Mouse (Mus musculus): ENCODE data around the gene Acin1.

The Acin1 gene

DNA sequence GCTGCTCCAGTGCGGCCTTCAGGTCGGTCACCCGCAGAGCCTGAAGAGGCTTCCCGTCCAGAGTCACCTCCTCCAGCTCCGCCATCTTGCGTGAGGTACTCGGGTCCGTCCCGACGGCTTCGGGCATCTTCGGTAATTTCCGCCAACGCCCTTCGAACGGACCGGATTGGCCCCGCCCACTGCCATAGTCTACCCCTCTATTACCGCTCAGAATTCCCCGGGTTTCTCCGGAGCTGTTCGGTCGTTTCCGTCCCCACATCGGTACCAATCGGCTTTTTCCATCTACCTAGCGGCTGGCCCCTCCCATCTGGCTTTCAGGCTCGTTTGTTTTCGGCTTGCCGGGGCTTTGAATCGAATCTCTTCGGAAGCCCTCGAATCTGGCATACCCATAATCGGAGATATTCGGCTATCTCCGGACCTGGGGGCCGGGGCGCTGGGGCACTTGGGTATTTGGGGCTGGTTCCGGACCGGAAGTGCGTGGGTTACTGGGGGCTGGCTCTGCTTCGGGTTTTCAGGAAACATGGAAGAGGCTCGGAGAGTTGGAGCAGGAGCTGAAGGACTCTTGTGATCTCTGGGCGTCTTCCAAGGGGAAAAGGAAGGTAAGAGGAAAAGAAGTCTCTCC is at the start of gene Acin1:
Gene Acin1 (minus strand): TSS at position 410 of the 622 bp plus-strand sequence.
- DNase-seq (ENCODE audit: low read depth, low spot score): peak; percentile 98

DNA sequence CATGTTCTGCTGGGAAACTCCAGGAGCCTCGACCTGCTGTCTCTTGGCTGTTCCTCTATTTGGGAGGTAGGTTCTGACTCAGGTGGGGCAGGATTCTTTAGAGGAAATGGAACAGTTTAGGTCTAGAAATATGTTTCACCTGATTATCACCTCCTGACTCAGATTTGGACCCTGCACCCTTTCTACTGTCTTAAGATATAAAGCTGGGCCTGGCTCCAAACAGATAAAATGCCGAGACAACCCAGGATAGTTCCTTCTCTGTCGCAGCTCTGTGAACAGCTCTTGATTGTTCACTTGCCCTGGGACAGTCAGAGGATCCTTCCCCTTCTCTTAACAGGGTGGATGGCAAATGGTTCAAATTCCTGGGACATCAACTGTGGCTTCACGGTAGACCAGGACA is 48.5 kb upstream of the Acin1 start:
- no peak for DNase-seq (ENCODE audit: low read depth, low spot score)

DNA sequence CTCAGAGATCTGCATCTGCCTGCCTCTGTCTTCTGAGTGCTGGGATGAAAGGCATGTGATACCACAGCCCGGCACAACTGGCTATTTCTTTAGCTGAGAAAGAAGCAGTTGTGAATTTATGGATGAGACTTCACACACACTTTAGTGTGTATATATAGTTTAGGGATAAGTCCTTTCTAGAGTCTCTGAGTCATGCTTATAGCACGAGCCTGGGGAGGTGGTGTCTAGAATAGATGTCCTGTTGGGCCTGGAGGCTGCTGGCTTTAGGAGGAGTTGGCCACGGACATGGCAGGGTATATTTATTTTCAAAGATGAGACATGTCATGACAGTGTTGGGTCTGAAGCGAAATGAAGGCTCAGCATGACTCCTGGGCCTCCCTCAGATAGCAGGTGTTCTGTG is 47.3 kb upstream of the Acin1 start:
- no peak for DNase-seq (ENCODE audit: low read depth, low spot score)

DNA sequence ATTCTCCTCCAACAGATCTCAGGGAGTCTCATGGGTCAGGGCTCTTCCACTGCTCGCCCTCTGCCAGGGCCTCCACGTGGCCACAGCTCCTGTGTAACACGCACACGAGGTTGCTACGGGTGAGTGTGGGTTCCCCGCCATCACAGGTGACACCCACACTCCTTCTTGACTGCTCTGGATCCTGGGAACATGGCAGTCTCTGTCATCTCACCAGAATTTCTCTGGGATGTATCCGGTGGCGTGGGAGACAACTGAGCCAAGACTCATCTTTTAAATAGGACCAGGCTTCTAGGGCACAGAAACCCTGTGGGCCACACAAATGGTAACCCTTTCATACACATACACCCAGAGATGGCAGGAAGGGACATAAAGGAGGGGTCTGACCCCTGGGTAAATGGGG is 45.5 kb upstream of the Acin1 start:
- DNase-seq (ENCODE audit: low read depth, low spot score): no peak

DNA sequence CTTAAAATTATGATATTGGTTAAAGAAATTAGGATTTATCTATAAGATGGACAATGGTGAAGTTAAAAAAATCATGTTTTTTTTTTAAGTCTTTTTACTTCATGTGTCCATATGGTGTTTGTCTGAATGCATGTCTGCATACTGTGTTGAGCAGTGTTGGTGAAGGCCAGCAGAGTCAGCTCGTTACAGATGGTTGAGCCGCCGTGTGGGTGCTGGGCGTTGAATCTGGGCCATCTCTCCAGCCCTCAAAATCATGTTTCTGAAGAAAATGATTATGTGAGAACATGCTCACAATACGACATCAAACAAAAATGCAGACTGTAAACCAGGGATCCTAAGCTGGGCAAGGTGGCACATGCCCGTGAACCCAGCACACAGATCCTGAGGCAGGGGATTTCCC is 43.6 kb upstream of the Acin1 start:
- no peak for DNase-seq (ENCODE audit: low read depth, low spot score)

DNA sequence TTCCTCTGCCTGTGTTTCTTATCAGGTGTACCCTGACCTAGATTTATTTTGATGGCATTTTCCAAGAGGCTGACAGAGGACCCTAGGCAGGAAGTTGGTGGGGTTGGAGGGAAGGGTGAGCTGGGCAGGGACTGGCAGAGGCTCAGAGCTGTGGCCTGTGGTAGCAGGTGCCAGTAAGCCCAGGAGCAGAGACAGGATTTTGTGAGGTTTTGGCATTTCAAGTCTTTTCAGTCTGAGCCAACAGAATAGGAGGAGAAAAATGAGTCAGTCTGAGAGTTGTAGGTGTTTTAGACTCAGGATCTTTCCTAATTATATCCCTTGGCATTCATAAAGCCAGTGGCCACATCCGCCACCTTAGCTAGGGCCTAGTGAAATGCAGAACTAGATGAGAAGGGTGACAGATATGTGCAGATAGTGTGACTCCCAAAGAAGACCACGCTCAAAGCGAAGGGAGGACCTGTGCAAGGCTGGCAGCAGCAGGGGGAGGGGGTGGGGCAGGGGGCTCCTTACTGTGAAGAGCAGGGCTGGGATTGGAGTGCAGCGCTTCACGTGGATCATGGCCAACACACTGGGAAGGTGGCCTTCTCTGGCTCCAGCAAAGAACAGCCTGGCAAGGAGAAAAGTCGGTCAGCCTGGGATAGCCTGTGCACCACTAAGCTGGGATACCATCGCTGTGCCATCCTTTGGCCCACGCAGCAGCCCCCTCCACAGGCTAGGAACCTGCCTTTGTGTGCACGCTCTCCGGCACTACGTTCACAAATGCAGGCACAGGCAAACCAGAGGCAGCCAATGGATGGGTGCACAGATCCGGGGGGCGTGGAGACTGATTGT is 42.3 kb upstream of the Acin1 start:
- no peak for DNase-seq (ENCODE audit: low read depth, low spot score)

DNA sequence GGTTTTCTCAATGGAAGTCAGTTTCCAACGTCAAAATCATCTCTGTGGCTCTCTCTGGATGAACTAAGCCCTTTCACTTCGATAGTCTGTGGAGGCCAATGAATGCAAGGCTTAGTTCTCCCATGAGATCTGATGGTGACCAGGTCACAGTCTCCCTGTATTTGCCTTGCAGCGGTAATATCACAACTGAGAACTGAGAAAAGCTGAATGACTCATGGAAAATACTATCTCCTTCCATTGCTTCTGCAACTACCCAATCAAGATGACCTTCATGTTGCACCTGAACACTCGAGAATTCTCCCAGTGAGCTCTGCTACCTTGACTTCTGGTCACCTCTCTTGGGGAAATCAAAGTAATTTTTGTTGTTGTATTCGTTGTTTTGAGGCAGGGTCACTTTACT is 40.8 kb upstream of the Acin1 start:
- DNase-seq (ENCODE audit: low read depth, low spot score): no peak

DNA sequence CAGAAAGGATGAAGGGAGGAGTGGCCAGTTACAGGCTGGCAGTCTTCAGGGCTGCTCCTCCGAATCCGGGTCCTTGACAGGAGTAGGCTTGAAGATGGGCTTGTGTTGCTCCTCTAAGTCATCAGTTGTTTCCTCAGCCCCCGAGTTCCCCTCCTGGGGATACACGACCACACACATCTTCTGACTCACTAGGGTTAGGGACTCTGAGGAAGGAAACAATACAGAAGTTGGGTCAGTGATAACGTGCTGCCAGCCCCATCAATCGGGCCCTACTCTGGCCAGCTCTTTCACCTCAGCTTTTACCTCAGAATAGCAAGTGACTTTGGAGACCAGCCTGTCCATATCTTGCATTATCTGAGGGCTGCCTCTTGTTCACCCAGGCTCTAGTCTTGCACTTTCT is 37.3 kb upstream of the Acin1 start:
- no peak for DNase-seq (ENCODE audit: low read depth, low spot score)

DNA sequence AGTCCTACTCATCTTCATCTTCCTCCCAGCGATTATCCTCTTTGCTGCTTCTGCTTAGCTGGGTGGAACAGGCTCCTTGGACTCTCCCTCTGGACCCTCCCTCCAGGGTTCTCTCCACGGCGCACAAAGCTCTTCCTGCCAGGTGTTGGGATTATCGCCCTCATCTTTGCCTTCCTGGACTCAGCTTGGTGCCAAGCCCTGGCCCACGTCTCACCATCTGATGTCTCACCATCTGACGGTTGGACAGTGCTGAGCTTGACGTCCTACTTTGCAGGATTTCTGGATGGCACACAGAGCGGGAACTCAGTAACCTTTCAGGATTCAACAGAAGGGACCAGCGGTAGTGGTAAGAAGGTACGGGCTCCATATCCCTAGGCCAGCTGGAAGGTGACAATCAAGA is 35.0 kb upstream of the Acin1 start:
- no peak for DNase-seq (ENCODE audit: low read depth, low spot score)

DNA sequence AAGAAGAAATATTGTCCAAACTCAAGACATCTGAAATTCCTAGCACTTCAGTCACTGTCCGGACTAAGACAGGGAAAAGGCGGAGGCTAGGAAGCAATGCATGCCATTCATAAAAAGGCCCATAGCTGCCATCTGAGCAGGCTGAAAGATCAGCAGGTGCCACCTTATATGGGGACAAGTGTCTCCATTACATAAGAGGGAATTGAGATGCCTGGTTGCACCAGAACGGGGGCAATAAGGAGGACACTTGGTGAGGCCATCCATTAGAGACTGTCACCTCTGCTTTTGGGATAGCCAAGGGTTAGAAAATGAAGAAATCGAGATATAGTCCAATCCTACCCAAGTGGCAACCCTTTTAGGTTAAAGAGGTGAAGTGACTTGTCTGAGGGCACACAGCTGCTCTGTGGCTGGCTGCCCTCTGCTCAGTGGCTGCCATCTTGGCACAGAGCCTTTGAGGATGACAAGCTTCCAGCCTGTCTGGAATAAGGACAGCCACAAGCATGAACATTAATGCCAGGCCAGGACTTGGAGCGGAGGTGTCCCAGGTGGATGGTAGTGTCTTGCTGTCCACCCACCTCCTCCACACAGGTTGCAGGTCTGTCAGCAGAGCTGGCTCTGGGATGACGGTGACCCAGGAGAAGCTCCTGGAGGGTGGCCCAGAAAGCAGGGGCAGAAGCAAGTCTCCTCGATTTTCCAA is 34.1 kb upstream of the Acin1 start:
- DNase-seq (ENCODE audit: low read depth, low spot score): no peak

DNA sequence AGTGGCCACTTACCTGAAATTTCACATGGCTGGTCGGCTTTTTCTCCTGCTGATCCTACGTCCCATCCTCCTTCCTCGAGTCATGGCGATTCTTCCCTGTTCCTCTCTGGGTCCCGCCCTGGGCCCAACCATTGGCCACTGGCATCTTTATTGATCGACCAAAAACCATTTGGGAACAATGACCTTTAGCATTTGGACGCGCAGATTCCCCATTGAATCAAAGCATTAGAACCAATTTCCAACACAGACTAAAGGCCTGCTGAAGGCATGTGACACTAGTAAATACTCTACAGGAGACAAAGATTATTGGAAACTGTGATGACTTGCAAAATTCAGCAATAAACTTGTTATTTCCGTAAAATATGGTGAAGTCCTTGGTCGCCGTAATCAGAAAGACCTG is 33.3 kb upstream of the Acin1 start:
- no peak for DNase-seq (ENCODE audit: low read depth, low spot score)

DNA sequence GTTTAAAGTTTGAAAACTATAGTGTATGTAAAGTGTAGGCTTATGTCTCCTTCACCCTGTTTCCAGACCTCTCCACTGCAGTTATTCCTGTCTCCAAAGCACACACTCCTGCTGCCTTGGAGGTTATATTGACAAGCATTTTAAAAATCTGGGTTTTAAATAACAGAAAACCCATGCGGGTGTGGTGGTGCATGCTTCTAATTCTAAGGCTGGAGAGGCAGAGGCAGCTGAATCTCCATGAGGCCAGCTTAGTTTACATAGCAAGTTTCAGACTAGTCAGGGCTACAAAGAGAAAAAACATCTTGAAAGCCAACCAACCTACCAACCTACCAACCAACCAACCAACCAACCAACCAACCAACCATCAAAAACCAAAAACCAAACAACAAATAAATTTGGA is 28.7 kb upstream of the Acin1 start:
- no peak for DNase-seq (ENCODE audit: low read depth, low spot score)

DNA sequence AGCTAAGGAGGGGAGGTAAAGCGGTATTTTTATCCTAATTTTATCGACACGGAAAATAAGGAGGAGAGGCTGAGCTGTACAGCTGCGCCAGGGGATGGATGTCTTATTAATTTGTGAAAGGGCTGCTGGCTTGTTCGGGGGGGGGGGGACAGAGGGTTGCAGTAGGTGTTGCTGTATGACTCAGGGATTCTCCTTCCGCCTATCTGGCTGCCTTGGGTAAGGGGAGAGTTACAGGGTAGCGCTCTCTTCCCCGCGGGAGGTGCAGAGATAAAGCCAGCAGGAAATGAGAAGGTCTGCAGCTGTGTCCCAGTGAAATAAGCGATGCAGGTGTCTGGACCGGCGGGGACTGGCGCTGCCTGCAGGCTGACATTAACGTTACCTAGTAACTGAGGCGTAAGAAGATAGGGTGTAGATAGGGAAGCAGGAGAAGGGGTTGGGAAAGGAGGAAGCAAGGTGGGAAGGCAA is 27.9 kb upstream of the Acin1 start:
- DNase-seq (ENCODE audit: low read depth, low spot score): no peak

DNA sequence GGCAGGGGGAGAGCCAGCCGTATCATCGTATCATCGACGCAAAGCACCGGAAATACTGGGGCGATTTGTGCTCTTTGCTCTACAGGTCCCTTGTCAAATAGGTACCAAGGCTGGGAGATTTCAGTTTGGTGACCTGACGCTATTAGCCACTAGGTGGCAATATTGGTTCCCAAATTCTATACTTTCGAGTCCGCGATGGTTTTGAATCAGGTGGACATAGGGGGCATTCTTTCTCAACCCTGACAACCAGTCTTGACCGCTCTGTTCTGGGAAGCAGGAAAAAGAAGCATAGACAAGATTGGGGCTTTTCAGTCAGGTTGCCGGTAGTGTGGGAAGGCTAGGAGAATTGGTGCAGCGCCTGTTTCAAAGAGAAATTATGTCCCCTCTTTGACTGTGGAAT is 27.4 kb upstream of the Acin1 start:
- peak; percentile 84 for DNase-seq (ENCODE audit: low read depth, low spot score)

DNA sequence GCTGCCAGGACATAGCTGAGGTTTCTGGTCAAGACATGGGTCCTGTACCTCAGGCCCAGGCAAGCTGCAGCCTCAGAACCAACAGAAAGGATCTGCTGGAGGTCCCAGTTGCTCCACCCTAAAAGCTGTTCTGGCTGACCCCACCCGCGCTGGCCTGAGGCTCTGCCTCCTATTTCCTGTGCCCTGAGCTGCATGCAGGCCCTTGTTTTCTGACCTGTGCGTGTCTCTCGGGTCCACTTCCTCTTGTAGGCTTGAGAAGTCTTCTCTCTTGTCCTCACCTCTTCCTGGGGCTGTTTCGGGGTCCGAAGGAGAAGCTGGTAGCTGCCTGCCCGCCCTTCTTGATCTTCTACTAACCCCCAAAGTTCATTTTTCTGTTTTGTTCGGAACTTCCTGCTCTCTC is 26.1 kb upstream of the Acin1 start:
- DNase-seq (ENCODE audit: low read depth, low spot score): no peak

DNA sequence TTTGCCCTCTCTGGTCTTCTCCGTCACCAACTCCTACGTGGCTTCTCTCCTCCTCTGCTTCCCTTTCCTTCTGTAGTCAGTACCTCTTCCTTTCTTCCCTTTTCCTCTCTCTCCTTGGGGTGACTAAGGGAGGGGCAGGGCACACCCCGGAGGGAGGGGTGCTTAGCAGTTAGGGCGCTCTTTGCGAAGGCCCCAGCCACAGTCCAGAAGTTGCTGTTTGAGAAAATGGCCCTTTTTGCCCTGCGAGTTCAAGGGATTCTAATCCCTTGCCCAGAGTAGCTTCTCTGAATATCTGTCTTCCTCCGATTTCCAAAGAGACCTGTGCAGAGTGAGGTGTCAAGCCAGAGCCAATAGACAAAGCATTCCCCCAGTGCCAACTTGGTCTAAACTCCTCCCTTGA is 25.3 kb upstream of the Acin1 start, which contains the start of gene Cebpe:
Gene Cebpe (minus strand): TSS at position 101 of the 400 bp plus-strand sequence.
- no peak for DNase-seq (ENCODE audit: low read depth, low spot score)

DNA sequence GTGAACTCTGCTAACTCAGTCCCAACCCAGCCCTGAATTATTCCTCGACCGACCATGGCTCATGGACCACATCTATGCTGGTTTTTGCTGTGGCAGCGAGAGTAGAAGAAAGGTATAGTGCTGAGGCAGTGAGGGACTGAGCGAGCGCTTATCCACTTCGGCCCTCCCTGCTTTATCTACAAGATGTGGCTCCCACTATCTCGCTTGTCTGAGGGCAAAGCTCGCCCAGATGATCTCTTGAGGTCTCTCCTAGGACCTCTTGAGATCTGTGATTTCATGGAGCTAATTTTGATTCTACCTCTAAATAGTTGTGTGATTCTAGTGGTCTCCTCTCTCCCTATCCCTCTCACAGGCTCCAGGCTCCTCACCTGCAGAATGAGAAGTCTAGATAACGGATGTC is 22.3 kb upstream of the Acin1 start:
- no peak for DNase-seq (ENCODE audit: low read depth, low spot score)

DNA sequence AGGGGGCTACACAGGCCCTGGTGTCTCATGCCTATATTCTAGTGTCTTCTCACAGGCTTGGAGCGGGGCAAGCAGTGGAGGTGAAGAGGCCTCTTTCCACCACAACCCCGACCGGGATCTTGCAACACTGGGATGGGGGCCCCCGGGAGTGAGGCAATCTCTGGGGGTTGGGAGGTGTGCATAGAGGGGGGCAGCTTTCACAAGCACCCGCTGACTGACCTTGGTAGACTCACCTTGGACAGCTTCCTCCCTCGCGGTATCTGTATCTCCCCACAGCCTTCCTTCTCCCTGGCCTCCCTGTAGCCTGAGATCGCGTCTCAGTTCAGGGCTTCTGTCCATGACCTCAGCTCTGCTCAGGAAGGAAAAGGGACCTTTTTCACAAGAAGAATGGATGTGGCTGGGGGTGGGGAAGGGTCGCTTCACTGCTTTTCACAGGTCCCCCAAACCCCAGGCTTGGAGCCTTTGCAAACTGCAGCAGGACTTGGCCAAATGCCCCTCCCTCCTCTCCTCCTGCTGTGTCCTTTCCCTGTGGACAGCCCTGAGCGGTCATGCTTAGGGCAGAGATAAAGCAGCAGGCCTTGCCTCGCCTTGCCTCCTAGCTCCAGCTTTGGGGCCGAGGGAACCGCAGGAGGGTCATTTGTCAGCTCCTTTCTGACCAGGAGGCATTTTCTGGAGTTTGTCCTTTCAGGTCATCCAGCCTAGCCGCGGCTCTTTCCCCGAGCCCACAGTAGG is 20.0 kb upstream of the Acin1 start:
- DNase-seq (ENCODE audit: low read depth, low spot score): no peak

DNA sequence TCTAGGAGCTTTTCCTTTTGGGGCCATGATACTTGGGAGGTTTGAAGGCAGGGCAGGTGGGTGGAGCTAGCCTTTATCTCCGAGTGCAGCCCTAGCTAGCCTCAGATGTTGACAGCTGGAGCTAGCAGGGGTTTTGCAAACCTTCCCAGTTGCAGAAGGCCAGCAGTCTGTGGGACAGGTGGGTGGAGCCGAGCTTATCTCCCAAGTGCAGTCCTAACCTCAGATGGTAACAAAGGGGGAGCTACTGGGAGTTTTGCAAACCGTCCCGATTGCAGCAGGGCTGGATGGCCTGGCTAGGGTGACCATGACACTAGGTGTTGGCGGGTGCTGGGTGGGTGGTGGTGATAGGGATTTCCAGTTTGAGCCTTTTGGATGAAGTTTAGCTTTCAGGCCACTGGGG is 19.1 kb upstream of the Acin1 start:
- DNase-seq (ENCODE audit: low read depth, low spot score): no peak

DNA sequence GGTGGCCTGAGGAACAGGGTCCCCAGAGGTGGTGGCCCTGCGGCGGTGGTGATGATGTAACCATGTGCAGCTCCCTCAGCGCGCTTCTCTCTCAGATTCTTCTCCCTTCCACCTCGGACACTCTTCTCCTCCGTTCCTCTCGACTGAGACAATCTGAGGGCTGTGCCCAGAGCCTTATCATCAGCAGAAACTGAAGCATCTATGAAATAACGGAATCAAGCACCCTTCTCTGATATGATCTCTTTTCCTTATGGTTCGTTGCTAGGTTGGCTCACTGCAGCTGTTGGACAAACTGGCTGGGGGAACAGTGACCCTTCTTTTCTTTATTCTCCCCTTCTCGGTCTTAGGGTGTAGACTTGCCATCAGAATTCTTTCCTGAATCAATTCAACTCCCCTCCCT is 16.5 kb upstream of the Acin1 start:
- DNase-seq (ENCODE audit: low read depth, low spot score): no peak

DNA sequence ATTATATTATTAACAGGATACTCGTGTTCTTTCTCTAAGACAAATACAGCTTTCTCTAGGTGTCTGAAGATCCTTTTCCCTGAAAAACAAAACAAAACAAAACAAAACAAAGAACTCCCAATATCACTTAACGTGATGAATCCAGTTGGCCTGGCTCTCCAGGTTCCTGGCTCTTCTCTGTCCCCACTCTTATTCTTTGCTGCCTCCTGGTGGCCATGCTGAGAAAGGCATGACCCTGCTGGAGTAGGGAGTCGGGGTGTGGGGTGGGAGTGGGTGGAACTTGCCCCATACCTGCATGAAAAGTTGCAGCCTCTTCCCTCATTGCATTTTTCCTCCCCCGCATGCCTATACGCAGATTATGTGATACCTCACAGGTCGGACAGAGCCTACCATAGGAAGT is 14.6 kb upstream of the Acin1 start:
- peak; percentile 51 for DNase-seq (ENCODE audit: low read depth, low spot score)

DNA sequence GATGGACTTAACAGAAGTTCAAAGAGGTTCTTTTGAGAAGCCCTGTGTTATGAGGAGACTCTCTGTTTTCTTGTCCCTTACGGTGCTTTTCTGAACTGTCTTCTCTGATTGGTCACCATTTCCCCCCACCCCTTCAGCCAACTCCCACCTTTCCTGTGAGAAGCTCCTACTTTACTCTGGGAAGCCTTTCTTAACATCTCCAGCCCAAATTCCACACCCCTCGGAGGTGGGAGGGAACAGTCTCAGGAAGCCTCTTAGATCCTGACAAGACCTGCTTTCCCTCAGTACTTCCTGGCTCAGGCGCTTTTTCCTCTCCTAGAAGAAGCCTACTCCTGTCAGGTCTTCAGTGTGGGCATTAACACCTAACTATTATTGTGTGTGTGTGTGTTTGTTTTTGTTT is 12.9 kb upstream of the Acin1 start:
- DNase-seq (ENCODE audit: low read depth, low spot score): no peak
